In genomic region chr8:72548644-72549313, GRCm38 (mm10) we compare ENCODE assay signal across 7 mouse cellular contexts. TPM values are rescaled to one million over a fixed set of nuclear protein-coding genes. Genes with fewer than 3 reads are reported as not detected.
DNase-seq lines count a peak whose midpoint lies in the region; ATAC-seq and TF ChIP-seq lines count a peak whose summit lies in the region.

No protein-coding gene starts in this region.

- H3K9ac ChIP-seq in midbrain, postnatal 0 days (replicated peaks; ENCODE audit: low read length, poor library complexity, severe bottlenecking) = peak overlapping the region; percentile 88

- H3K4me1 ChIP-seq in brown adipose tissue, adult 24 weeks (ENCODE audit: control insufficient read depth, insufficient read depth, insufficient read length, low read length) = peaks cover 7% of the 10 kb centered on the region; the same call in 1 of the 2 replicates
- H3K4me1 ChIP-seq in limb, embryonic 10.5 days = peaks cover 20% of the 10 kb centered on the region
- H3K4me1 ChIP-seq in midbrain, postnatal 0 days (ENCODE audit: insufficient read depth, low read length) = peaks cover 11% of the 10 kb centered on the region; the same call in 1 of the 2 replicates

- no peaks in the 10 kb centered on the region for H3K27me3 ChIP-seq in limb, embryonic 10.5 days (ENCODE audit: low read depth, poor library complexity, severe bottlenecking)
- H3K27me3 ChIP-seq in midbrain, postnatal 0 days (ENCODE audit: insufficient read depth, low read length) = no peaks in the 10 kb centered on the region

- TF ChIP-seq CTCF in midbrain, postnatal 0 days (IDR thresholded peaks at IDR 0.05) = no peak

- H3K36me3 ChIP-seq in limb, embryonic 10.5 days = peaks cover 37% of the 10 kb centered on the region
- peaks cover 10% of the 10 kb centered on the region for H3K36me3 ChIP-seq in midbrain, postnatal 0 days (ENCODE audit: insufficient read depth, low read length)

- no peaks in the 10 kb centered on the region for H3K9me3 ChIP-seq in limb, embryonic 10.5 days (replicated peaks)
- H3K9me3 ChIP-seq in midbrain, postnatal 0 days (ENCODE audit: low read length) = no peaks in the 10 kb centered on the region

- peak; percentile 74 for ATAC-seq in midbrain, postnatal 0 days (ENCODE audit: low FRiP score)

- H3K27ac ChIP-seq in brown adipose tissue, adult 24 weeks (replicated peaks; ENCODE audit: low read depth, low read length) = peak overlapping the region; percentile 41; the same call in 1 of the 2 replicates
- H3K27ac ChIP-seq in limb, embryonic 10.5 days = peak overlapping the region; percentile 95
- H3K27ac ChIP-seq in midbrain, postnatal 0 days (ENCODE audit: low read depth, low read length) = peak overlapping the region; percentile 82

- under 1% methylated on average over 44 of the region's 45 CpGs for WGBS in limb, embryonic 10.5 days
- WGBS in midbrain, postnatal 0 days = under 1% methylated on average over 43 of the region's 45 CpGs

- peak overlapping the region; percentile 85 for H3K4me3 ChIP-seq in brown adipose tissue, adult 24 weeks (ENCODE audit: insufficient read depth, low read depth, low read length)
- peak overlapping the region; percentile 99 for H3K4me3 ChIP-seq in limb, embryonic 10.5 days
- H3K4me3 ChIP-seq in midbrain, postnatal 0 days (ENCODE audit: low read depth, low read length) = peak overlapping the region; percentile 59

- peak; percentile 57 for DNase-seq in left cerebral cortex, adult 11 months (ENCODE audit: low spot score)
- no peak for DNase-seq in left cerebral cortex, adult 8-10 months (ENCODE audit: low spot score in 2 of 2)
- peak; percentile 56 for DNase-seq in gastrocnemius, postnatal 14 days
- DNase-seq in limb, embryonic 10.5 days (ENCODE audit: low spot score) = no peak
- no peak for DNase-seq in midbrain, postnatal 0 days (ENCODE audit: low spot score)
- no peak for DNase-seq in thymus, postnatal 4 days

- peak overlapping the region; percentile 89 for H3K4me2 ChIP-seq in midbrain, postnatal 0 days (ENCODE audit: low read depth, low read length, poor library complexity, severe bottlenecking)

- intact Hi-C loops in gastrocnemius, postnatal 14 days (cut with DNase I; ENCODE audit: low total_unique reads) = loop anchor here (10.0 kb wide), 1 partner anchor 54 kb away; the partner anchor contains the start of gene Slc35e1

RNA-seq across cellular contexts. Expression of gene Med26, which starts 0.7 kb away (rescaled TPM):
- 10 to 100 TPM in 1 of 4 experiments, 1 to 10 TPM in 3; 8.8 to 10.7 (median 9.2) TPM for total RNA-seq in left cerebral cortex, adult 8-10 months (2022)
- polyA plus RNA-seq in brown adipose tissue, adult 24 weeks (2012; ENCODE audit: insufficient read depth, insufficient read length, missing spikeins) = 3.3 TPM in 2 replicates
- 10 to 100 TPM in 1 of 2 experiments, 1 to 10 TPM in 1; 7.4 to 12.0 TPM for total RNA-seq in gastrocnemius, postnatal 14 days (2021)
- 21.5 and 22.5 TPM in 2 replicates for polyA plus RNA-seq in limb, embryonic 10.5 days (2016; fragmentation: Nextera tagmentation; extraction: Ambion mirVana)
- total RNA-seq in midbrain, postnatal 0 days (2014; rRNA removed) = 16.2 and 17.8 TPM in 2 replicates
- 17.4 and 19.1 TPM in 2 replicates for polyA plus RNA-seq in midbrain, postnatal 0 days (2015; fragmentation: Nextera tagmentation; extraction: Ambion mirVana)

RNA-seq across cellular contexts. Expression of gene Smim7, which starts 22.1 kb away (rescaled TPM):
- total RNA-seq in left cerebral cortex, adult 8-10 months (2022) = 100 to 1,000 TPM; 107 to 130 (median 118) TPM
- polyA plus RNA-seq in brown adipose tissue, adult 24 weeks (2012; ENCODE audit: insufficient read depth, insufficient read length, missing spikeins) = 92.7 and 120 TPM in 2 replicates
- 10 to 100 TPM; 80.0 to 81.2 TPM for total RNA-seq in gastrocnemius, postnatal 14 days (2021)
- 92.4 and 97.4 TPM in 2 replicates for polyA plus RNA-seq in limb, embryonic 10.5 days (2016; fragmentation: Nextera tagmentation; extraction: Ambion mirVana)
- total RNA-seq in midbrain, postnatal 0 days (2014; rRNA removed) = 89.0 and 99.9 TPM in 2 replicates
- 155 and 156 TPM in 2 replicates for polyA plus RNA-seq in midbrain, postnatal 0 days (2015; fragmentation: Nextera tagmentation; extraction: Ambion mirVana)

RNA-seq across cellular contexts. Expression of gene Tmem38a, which starts 23.1 kb away (rescaled TPM):
- total RNA-seq in left cerebral cortex, adult 8-10 months (2022) = 100 to 1,000 TPM in 3 of 4 experiments, 10 to 100 TPM in 1; 99.3 to 108 (median 103) TPM
- 15.0 and 25.4 TPM in 2 replicates for polyA plus RNA-seq in brown adipose tissue, adult 24 weeks (2012; ENCODE audit: insufficient read depth, insufficient read length, missing spikeins)
- total RNA-seq in gastrocnemius, postnatal 14 days (2021) = 1,000 to 10,000 TPM; 1,133 to 1,242 TPM
- 7.3 and 9.6 TPM in 2 replicates for polyA plus RNA-seq in limb, embryonic 10.5 days (2016; fragmentation: Nextera tagmentation; extraction: Ambion mirVana)
- total RNA-seq in midbrain, postnatal 0 days (2014; rRNA removed) = 64.6 and 73.7 TPM in 2 replicates
- polyA plus RNA-seq in midbrain, postnatal 0 days (2015; fragmentation: Nextera tagmentation; extraction: Ambion mirVana) = 36.7 and 44.7 TPM in 2 replicates

RNA-seq across cellular contexts. Expression of gene Slc35e1, which starts 56.4 kb away (rescaled TPM):
- total RNA-seq in left cerebral cortex, adult 8-10 months (2022) = 10 to 100 TPM; 51.8 to 54.0 (median 52.8) TPM
- polyA plus RNA-seq in brown adipose tissue, adult 24 weeks (2012; ENCODE audit: insufficient read depth, insufficient read length, missing spikeins) = 15.0 and 15.8 TPM in 2 replicates
- total RNA-seq in gastrocnemius, postnatal 14 days (2021) = 10 to 100 TPM; 25.9 to 26.8 TPM
- 30.5 and 31.0 TPM in 2 replicates for polyA plus RNA-seq in limb, embryonic 10.5 days (2016; fragmentation: Nextera tagmentation; extraction: Ambion mirVana)
- total RNA-seq in midbrain, postnatal 0 days (2014; rRNA removed) = 47.7 and 69.4 TPM in 2 replicates
- 11.1 and 12.0 TPM in 2 replicates for polyA plus RNA-seq in midbrain, postnatal 0 days (2015; fragmentation: Nextera tagmentation; extraction: Ambion mirVana)

Comparison
In these comparisons a context has a peak if more than half of its experiments do, and no peak if none do; other contexts are left out.
1. DNase-seq: peak in left cerebral cortex, adult 11 months (single experiment) and gastrocnemius, postnatal 14 days (single experiment); none in left cerebral cortex, adult 8-10 months (0 of 2), limb, embryonic 10.5 days (single experiment), midbrain, postnatal 0 days (single experiment) and thymus, postnatal 4 days (single experiment).
2. H3K27ac ChIP-seq: peak in every context shown above with its lines; median percentile 95 in limb, embryonic 10.5 days; 82 in midbrain, postnatal 0 days; 41 in brown adipose tissue, adult 24 weeks.
3. RNA of gene Tmem38a, which starts 23.1 kb away (total RNA-seq): 1,133 to 1,242 TPM in gastrocnemius, postnatal 14 days; 99.3 to 108 TPM in left cerebral cortex, adult 8-10 months and 64.6 to 73.7 TPM in midbrain, postnatal 0 days; every median in the first group is over 10 times any median in the second.
4. Peak in every context shown above with its lines, with median percentiles within 50 percentile points of each other: H3K4me3 ChIP-seq.